Mouse (Mus musculus) mature B cell (primary cell): Measurements from ENCODE around the gene Ly6g6f.
"Not testable (repeated sequence)": the region's sequence is repeated elsewhere in the genome, so short reads cannot be mapped to it uniquely, and the experiment has no call there.

Experiments used
- in situ Hi-C: fragments of 300-500 bp; cut with MboI; formaldehyde crosslinking; loops from 2 replicates; pipeline ENCODE4 v1.14.3; 2019

The Ly6g6f gene

GRCm38 (mm10) chr17:35085208-35085865, at the start of gene Ly6g6f:
Ly6g6f (minus strand) TSS chr17:35085610.
- in situ Hi-C loops, result no loop called here

- in situ Hi-C loops, result no loop called here
Observed at GRCm38 (mm10) chr17:35134801-35135590, 49.6 kb upstream of the Ly6g6f start, which contains the start of gene Bag6. Bag6 (plus strand) TSS chr17:35135178.

- in situ Hi-C loops, result no loop called here
Observed at GRCm38 (mm10) chr17:35133517-35133916, 48.1 kb upstream of the Ly6g6f start.

- in situ Hi-C loops, result no loop called here
Observed at GRCm38 (mm10) chr17:35132174-35132560, 46.8 kb upstream of the Ly6g6f start.

GRCm38 (mm10) chr17:35131500-35132173, 46.2 kb upstream of the Ly6g6f start, which contains the start of gene Apom:
Apom (minus strand) TSS chr17:35132050.
- in situ Hi-C loops, result no loop called here

GRCm38 (mm10) chr17:35131038-35131437, 45.6 kb upstream of the Ly6g6f start:
- in situ Hi-C loops, result no loop called here

GRCm38 (mm10) chr17:35128996-35129395, 43.6 kb upstream of the Ly6g6f start:
- in situ Hi-C loops, result no loop called here

GRCm38 (mm10) chr17:35127017-35127416, 41.6 kb upstream of the Ly6g6f start:
- in situ Hi-C loops, result no loop called here

- in situ Hi-C loops, result no loop called here
Observed at GRCm38 (mm10) chr17:35126206-35126611, 40.8 kb upstream of the Ly6g6f start, which contains the start of gene D17H6S53E. D17H6S53E (plus strand) TSS chr17:35126373.

- in situ Hi-C loops, result no loop called here
Observed at GRCm38 (mm10) chr17:35125578-35125977, 40.2 kb upstream of the Ly6g6f start.

GRCm38 (mm10) chr17:35125081-35125480, 39.7 kb upstream of the Ly6g6f start:
- in situ Hi-C loops, result no loop called here

- in situ Hi-C loops, result not testable (repeated sequence)
Observed at GRCm38 (mm10) chr17:35124261-35124896, 39.0 kb upstream of the Ly6g6f start.

- in situ Hi-C loops, result not testable (repeated sequence)
Observed at GRCm38 (mm10) chr17:35123287-35123686, 37.9 kb upstream of the Ly6g6f start.

- in situ Hi-C loops, result no loop called here
Observed at GRCm38 (mm10) chr17:35121871-35122303, 36.5 kb upstream of the Ly6g6f start, which contains the start of gene Csnk2b. Csnk2b (minus strand) TSS chr17:35122053.

- in situ Hi-C loops, result no loop called here
Observed at GRCm38 (mm10) chr17:35121143-35121799, 35.9 kb upstream of the Ly6g6f start, which contains the start of gene Gpank1. Gpank1 (plus strand) TSS chr17:35121455.

GRCm38 (mm10) chr17:35120745-35121142, 35.3 kb upstream of the Ly6g6f start:
- in situ Hi-C loops, result no loop called here

- in situ Hi-C loops, result no loop called here
Observed at GRCm38 (mm10) chr17:35115046-35116019, 29.9 kb upstream of the Ly6g6f start, which contains the start of gene Ly6g5b. Ly6g5b (minus strand) TSS chr17:35115428.

- in situ Hi-C loops, result no loop called here
Observed at GRCm38 (mm10) chr17:35111774-35112173, 26.4 kb upstream of the Ly6g6f start.

GRCm38 (mm10) chr17:35108097-35108496, 22.7 kb upstream of the Ly6g6f start, which contains the start of gene Ly6g5c:
Ly6g5c (plus strand) TSS chr17:35108279.
- in situ Hi-C loops, result no loop called here

GRCm38 (mm10) chr17:35106522-35106921, 21.1 kb upstream of the Ly6g6f start:
- in situ Hi-C loops, result no loop called here
